Mouse (Mus musculus) liver, embryonic 11.5 days (tissue): ENCODE measurements around the gene Sec24b. TPM values are rescaled to one million over a fixed set of nuclear protein-coding genes. Genes with fewer than 3 reads are reported as not detected.

Experiments
- ATAC-seq: fragments of 200-750 bp; cut with Nextera tagmentation; replicated peaks from 2 replicates; pipeline ENCODE4 v1.8.0; 2017; ENCODE audit warnings: moderate number of reproducible peaks, mild to moderate bottlenecking, moderate TSS enrichment, moderate library complexity; ENCODE audit not compliant: low FRiP score
- DNase-seq: peaks from one replicate; pipeline ENCODE4 v3.0.0-alpha.2; 2017; ENCODE audit warnings: low spot score
- H3K27ac ChIP-seq: fragments of 300-500 bp; sonication (generic); 2 replicates; pipeline ENCODE4 v1.5.1; 2014; ENCODE audit warnings: mild to moderate bottlenecking, low read depth, low read length, control low read depth
- H3K27me3 ChIP-seq: fragments of 300-500 bp; sonication (generic); replicated peaks from 2 replicates; pipeline ENCODE4 v1.6.1; 2014; ENCODE audit warnings: low read length, mixed read lengths; ENCODE audit not compliant: control insufficient read depth, insufficient read depth
- H3K36me3 ChIP-seq: fragments of 300-500 bp; sonication (generic); 2 replicates; pipeline ENCODE4 v1.6.1; 2014; ENCODE audit warnings: mild to moderate bottlenecking, low read length, moderate library complexity, mixed read lengths; ENCODE audit not compliant: control insufficient read depth, insufficient read depth
- H3K4me1 ChIP-seq: fragments of 300-500 bp; sonication (generic); replicated peaks from 2 replicates; pipeline ENCODE4 v1.6.1; 2014; ENCODE audit warnings: low read length, mixed read lengths; ENCODE audit not compliant: control insufficient read depth, insufficient read depth
- H3K4me2 ChIP-seq: fragments of 300-500 bp; sonication (generic); 2 replicates; pipeline ENCODE4 v1.6.1; 2014; ENCODE audit warnings: mild to moderate bottlenecking, control low read depth, moderate library complexity
- H3K4me3 ChIP-seq: fragments of 300-500 bp; sonication (generic); 2 replicates; pipeline ENCODE4 v1.5.1; 2014; ENCODE audit warnings: low read depth, low read length, control low read depth
- H3K9ac ChIP-seq: fragments of 300-500 bp; sonication (generic); 2 replicates; pipeline ENCODE4 v1.6.1; 2014; ENCODE audit warnings: low read depth, low read length, control low read depth
- H3K9me3 ChIP-seq: fragments of 300-500 bp; sonication (generic); 2 replicates; pipeline ENCODE4 v1.6.1; 2016; ENCODE audit warnings: low read length, inconsistent platforms, mixed read lengths; ENCODE audit not compliant: control insufficient read depth
- WGBS: fragments of 180-500 bp; shearing (Covaris S2); extraction: QIAGEN DNeasy Blood & Tissue Kit; methylation state at CpG from one replicate; pipeline ENCODE4 v1.1.7; 2014; 5-methylcytosine and 5-hydroxymethylcytosine counted together
- polyA plus RNA-seq: library from polyadenylated mRNA; unstranded; fragments of >200 nt; fragmentation: Nextera tagmentation; extraction: Ambion mirVana; gene quantifications from 2 replicates; pipeline ENCODE4 v1.2.1, GENCODE M21; 2014

The Sec24b gene
- polyA plus RNA-seq, 1 experiment from 2014 or later, result 26.7 TPM

DNA sequence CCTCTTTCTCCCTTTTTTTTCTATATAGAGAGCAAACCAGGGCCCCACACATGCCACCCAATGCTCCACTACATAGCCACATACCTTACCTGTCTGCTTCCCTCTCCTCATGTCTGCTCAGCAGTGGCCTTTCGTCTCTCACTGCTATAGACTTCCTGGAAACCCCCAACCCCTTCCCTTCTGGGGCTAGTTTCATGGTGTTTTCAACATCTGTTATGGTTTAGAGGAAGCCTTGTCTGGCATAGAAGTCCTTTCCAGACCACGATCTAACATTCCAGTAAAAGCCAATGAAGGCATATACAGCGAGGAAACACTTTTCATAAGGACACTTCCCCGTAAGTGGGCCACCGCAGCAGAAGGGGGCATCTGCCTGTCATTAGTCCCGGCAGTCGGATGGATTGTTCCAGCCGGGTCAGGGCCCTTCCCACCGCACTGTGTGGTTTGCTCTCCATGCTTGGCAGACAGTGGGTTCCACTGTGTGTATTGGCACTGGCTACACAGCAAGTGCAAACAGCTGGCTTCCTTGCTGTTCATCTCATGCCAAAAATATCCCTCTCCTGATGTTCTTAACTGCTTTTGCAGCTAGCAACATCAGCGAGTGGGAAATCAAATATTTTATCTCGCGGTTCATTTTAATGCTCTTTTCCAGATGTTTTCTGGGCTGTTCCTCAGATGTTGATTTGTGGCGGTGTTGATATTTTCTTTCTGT is 25.2 kb upstream of the Sec24b start:
- Histone ChIP-seq H3K4me1 (no peaks in the 10 kb centered on the region), H3K4me2 (no peak overlapping the region), H3K36me3 (no peaks in the 10 kb centered on the region), H3K9ac (no peak overlapping the region), H3K4me3 (no peak overlapping the region), H3K9me3 (no peaks in the 10 kb centered on the region), H3K27ac (no peak overlapping the region), H3K27me3 (no peaks in the 10 kb centered on the region)
- DNase-seq (no peak), ATAC-seq (no peak)
- whole genome bisulfite sequencing, result 74% methylated on average over 13 of the region's 13 CpGs

GRCm38 (mm10) chr3:130083312-130083711 is 22.0 kb upstream of the Sec24b start:
- Histone ChIP-seq H3K9ac (no peak overlapping the region), H3K4me2 (no peak overlapping the region), H3K36me3 (no peaks in the 10 kb centered on the region), H3K27ac (no peak overlapping the region), H3K27me3 (no peaks in the 10 kb centered on the region), H3K4me1 (no peaks in the 10 kb centered on the region), H3K4me3 (no peak overlapping the region), H3K9me3 (no peaks in the 10 kb centered on the region)
- DNase-seq, result no peak
- 61% methylated on average over 2 of the region's 2 CpGs for WGBS
- no peak for ATAC-seq

- H3K4me1 ChIP-seq, result no peaks in the 10 kb centered on the region
- H3K9me3 ChIP-seq, result no peaks in the 10 kb centered on the region
- 72% methylated on average over 6 of the region's 6 CpGs for WGBS
- no peaks in the 10 kb centered on the region for H3K36me3 ChIP-seq
- H3K9ac ChIP-seq, result no peak overlapping the region
- H3K4me2 ChIP-seq, result no peak overlapping the region
- ATAC-seq (no peak), DNase-seq (no peak)
- no peak overlapping the region for H3K27ac ChIP-seq
- no peak overlapping the region for H3K4me3 ChIP-seq
- no peaks in the 10 kb centered on the region for H3K27me3 ChIP-seq
Measured at GRCm38 (mm10) chr3:130080666-130081065, 19.3 kb upstream of the Sec24b start.

GRCm38 (mm10) chr3:130079794-130080193 is 18.4 kb upstream of the Sec24b start:
- Histone ChIP-seq H3K36me3 (no peaks in the 10 kb centered on the region), H3K27me3 (no peaks in the 10 kb centered on the region), H3K27ac (no peak overlapping the region), H3K9ac (no peak overlapping the region), H3K4me3 (no peak overlapping the region), H3K9me3 (no peaks in the 10 kb centered on the region), H3K4me2 (no peak overlapping the region), H3K4me1 (no peaks in the 10 kb centered on the region)
- ATAC-seq, result no peak
- 6% methylated on average over 1 of the region's 1 CpGs for WGBS
- no peak for DNase-seq

DNA sequence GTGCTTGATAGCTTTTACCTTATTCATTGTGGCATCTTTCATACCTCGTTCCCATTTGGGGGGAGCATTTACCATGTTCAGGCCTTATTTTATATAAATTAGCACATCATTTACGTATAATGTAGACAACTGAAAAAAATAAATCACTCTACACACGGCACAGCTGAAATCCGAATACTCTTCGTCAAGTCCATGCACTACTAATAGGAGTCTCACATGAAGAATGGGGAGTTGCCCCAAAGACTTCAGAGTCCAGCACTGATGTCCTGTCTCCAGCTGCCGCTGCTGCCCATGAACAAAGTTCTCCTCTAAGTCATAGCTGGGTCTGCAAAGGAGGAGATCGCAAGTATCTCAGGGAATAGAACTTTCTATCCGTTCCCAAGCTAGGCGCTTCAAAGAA is 15.9 kb upstream of the Sec24b start:
- Histone ChIP-seq H3K27me3 (no peaks in the 10 kb centered on the region), H3K4me1 (no peaks in the 10 kb centered on the region), H3K9me3 (no peaks in the 10 kb centered on the region), H3K27ac (no peak overlapping the region), H3K4me3 (no peak overlapping the region), H3K4me2 (no peak overlapping the region), H3K36me3 (no peaks in the 10 kb centered on the region), H3K9ac (no peak overlapping the region)
- WGBS, result 86% methylated on average over 9 of the region's 9 CpGs
- no peak for ATAC-seq
- no peak for DNase-seq

DNA sequence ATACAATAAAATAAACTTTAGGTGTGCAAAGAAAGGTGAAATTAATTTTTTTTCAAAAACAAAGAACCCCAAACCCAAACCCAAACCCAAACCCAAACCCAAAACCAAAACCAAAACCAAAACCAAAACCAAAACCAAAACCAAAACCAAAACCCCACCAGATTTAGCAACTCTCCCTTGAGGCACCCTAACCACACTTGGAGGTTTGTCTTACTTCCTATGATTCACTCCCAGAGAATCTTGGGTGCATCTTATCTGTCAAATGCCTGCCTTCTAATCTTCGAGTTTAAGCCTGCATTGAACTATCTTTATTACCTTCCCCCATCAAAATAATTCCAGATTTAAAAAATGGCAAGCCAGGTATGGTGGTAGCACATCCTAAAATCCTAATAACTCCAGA is 14.4 kb upstream of the Sec24b start:
- DNase-seq, result no peak
- 28% methylated on average over 1 of the region's 1 CpGs for WGBS
- no peaks in the 10 kb centered on the region for H3K4me1 ChIP-seq

DNA sequence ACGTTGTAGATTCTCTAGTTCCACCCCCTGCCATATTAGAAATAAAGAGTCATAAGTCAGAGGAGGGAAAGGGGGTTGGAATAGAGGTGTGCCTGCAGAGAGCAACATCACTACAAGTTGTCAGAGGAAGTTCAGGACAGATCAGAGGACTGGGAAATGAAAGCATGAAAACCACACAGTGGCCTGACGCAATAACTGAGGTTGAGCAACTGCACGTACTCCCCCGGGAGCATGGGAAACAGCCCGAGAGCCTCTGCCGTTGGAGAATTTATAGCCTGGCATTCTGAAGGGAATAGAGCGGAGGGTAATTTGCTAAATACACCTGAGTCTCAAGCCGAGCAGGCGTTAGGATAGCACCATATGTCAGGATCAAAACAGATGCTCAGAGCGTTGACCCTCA is 11.7 kb upstream of the Sec24b start:
- no peaks in the 10 kb centered on the region for H3K27me3 ChIP-seq
- no peaks in the 10 kb centered on the region for H3K4me1 ChIP-seq
- peak overlapping the region; percentile 22; the same call in 1 of the 2 replicates for H3K4me2 ChIP-seq
- DNase-seq, result no peak
- 47% methylated on average over 10 of the region's 10 CpGs for WGBS
- H3K9ac ChIP-seq, result no peak overlapping the region
- H3K36me3 ChIP-seq, result no peaks in the 10 kb centered on the region
- H3K27ac ChIP-seq, result no peak overlapping the region; the same call in 1 of the 2 replicates
- H3K9me3 ChIP-seq, result no peaks in the 10 kb centered on the region
- no peak overlapping the region for H3K4me3 ChIP-seq
- ATAC-seq, result 0 out of 2 replicates have a peak, but pooled peaks have one; percentile 41

More for the DNA sequence above, 14.4 kb upstream of the Sec24b start:
- H3K9me3 ChIP-seq, result no peaks in the 10 kb centered on the region
- H3K9ac ChIP-seq, result no peak overlapping the region
- H3K27me3 ChIP-seq, result no peaks in the 10 kb centered on the region
- no peak for ATAC-seq
- H3K4me3 ChIP-seq, result no peak overlapping the region
- H3K27ac ChIP-seq, result no peak overlapping the region
- H3K36me3 ChIP-seq, result no peaks in the 10 kb centered on the region
- no peak overlapping the region for H3K4me2 ChIP-seq

DNA sequence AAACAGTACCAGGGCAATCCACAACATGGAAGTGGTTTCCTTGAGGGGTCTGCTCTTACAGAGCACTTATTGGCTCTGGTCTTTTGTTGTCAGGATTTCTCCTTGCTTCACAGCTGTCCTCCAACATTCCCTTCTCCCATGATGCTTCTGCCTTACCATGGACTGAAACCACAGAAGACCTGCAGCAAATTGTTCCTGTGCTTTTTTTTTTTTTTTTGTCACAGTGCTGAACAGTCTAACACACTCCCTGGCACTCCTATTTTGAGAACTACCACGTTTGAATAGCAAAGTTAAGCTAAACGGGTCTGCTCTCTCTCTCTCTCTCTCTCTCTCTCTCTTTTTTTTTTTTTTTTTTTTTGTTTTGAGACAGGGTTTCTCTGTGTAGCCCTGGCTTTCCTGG is 10.6 kb upstream of the Sec24b start:
- no peaks in the 10 kb centered on the region for H3K36me3 ChIP-seq
- no peak overlapping the region for H3K4me3 ChIP-seq
- no peak for DNase-seq
- no peak overlapping the region for H3K9ac ChIP-seq
- H3K9me3 ChIP-seq, result no peaks in the 10 kb centered on the region
- ATAC-seq, result no peak
- H3K4me2 ChIP-seq, result no peak overlapping the region
- H3K27me3 ChIP-seq, result no peaks in the 10 kb centered on the region
- no peak overlapping the region for H3K27ac ChIP-seq
- H3K4me1 ChIP-seq, result no peaks in the 10 kb centered on the region
- WGBS, result 64% methylated on average over 2 of the region's 2 CpGs

- H3K4me2 ChIP-seq, result peak overlapping the region; percentile 88
- H3K27ac ChIP-seq, result peak overlapping the region; percentile 94
- WGBS, result under 1% methylated on average over 72 of the region's 92 CpGs
- 0 out of 2 replicates have a peak, but pooled peaks cover 2% of the 10 kb centered on the region for H3K27me3 ChIP-seq
- no peaks in the 10 kb centered on the region for H3K36me3 ChIP-seq
- H3K9me3 ChIP-seq, result no peaks in the 10 kb centered on the region
- H3K4me1 ChIP-seq, result peaks cover 22% of the 10 kb centered on the region
- ATAC-seq, result peak; percentile 83
- peak; percentile 85 for DNase-seq
- peak overlapping the region; percentile 91 for H3K4me3 ChIP-seq
- H3K9ac ChIP-seq, result peak overlapping the region; percentile 89
Measured at GRCm38 (mm10) chr3:130060396-130061029, 840 bp downstream of the Sec24b start.
